9 mouse cellular contexts compared by ENCODE assay signal in genomic region chr2:138280225-138280711, GRCm38 (mm10). TPM values are rescaled to one million over a fixed set of nuclear protein-coding genes. Genes with fewer than 3 reads are reported as not detected.
DNase-seq lines count a peak whose midpoint lies in the region; ATAC-seq lines count a peak whose summit lies in the region.
"Had no signal": no experiment of that assay in that cellular context is flagged by ENCODE, and none has a peak within 500 bp of the region (broad histone marks: within the 10 kb centered on the region; RNA-seq: fewer than 3 reads in every experiment).

No protein-coding gene starts in this region.

- H3K27me3 ChIP-seq in intestine, embryonic 14.5 days (replicated peaks; ENCODE audit: control insufficient read depth, insufficient read depth, low read length), result no peaks in the 10 kb centered on the region
- H3K27me3 ChIP-seq in neural tube, embryonic 14.5 days (ENCODE audit: control insufficient read depth, insufficient read depth, low read length), result no peaks in the 10 kb centered on the region

- H3K4me1 ChIP-seq in intestine, embryonic 14.5 days (replicated peaks; ENCODE audit: control insufficient read depth, insufficient read depth, low read length), result peaks cover 33% of the 10 kb centered on the region
- H3K4me1 ChIP-seq in neural tube, embryonic 14.5 days (ENCODE audit: control insufficient read depth, insufficient read depth, low read length), result peaks cover 23% of the 10 kb centered on the region

- peak overlapping the region; percentile 52 for H3K4me2 ChIP-seq in intestine, embryonic 14.5 days (ENCODE audit: low read length)
- peak overlapping the region; percentile 69 for H3K4me2 ChIP-seq in neural tube, embryonic 14.5 days (ENCODE audit: low read depth, low read length)

- H3K9me3 ChIP-seq in intestine, embryonic 14.5 days (ENCODE audit: control insufficient read depth, low read length), result no peaks in the 10 kb centered on the region
- H3K9me3 ChIP-seq in neural tube, embryonic 14.5 days (ENCODE audit: control insufficient read depth, low read length), result no peaks in the 10 kb centered on the region

- no peak for ATAC-seq in cerebellum, adult (ENCODE audit: insufficient number of reproducible peaks, low FRiP score, low TSS enrichment)
- no peak for ATAC-seq in intestine, embryonic 14.5 days (replicated peaks; ENCODE audit: low FRiP score, low TSS enrichment, low read depth)
- ATAC-seq in neural tube, embryonic 14.5 days (ENCODE audit: low read depth), result peak; percentile 26; the same call in 1 of the 2 replicates

- H3K36me3 ChIP-seq in intestine, embryonic 14.5 days (ENCODE audit: control insufficient read depth, insufficient read depth, low read length), result peaks cover 35% of the 10 kb centered on the region
- peaks cover 4% of the 10 kb centered on the region; the same call in 1 of the 2 replicates for H3K36me3 ChIP-seq in neural tube, embryonic 14.5 days (ENCODE audit: control insufficient read depth, insufficient read depth, low read length)

- peak; percentile 44 for DNase-seq in cerebellum, adult 11 months
- DNase-seq in retina, postnatal 1 day, result peak; percentile 30
- DNase-seq in retina, embryonic 14.5 days (ENCODE audit: low spot score), result no peak
- no peak for DNase-seq in intestine, embryonic 14.5 days (ENCODE audit: low spot score)
- no peak for DNase-seq in testis, postnatal 10 days (ENCODE audit: low spot score)
- no peak for DNase-seq in adrenal gland, postnatal 4 days (ENCODE audit: low spot score in 2 of 2)

- WGBS in intestine, embryonic 14.5 days, result 50% methylated on average over 17 of the region's 17 CpGs
- 42% methylated on average over 17 of the region's 17 CpGs for WGBS in neural tube, embryonic 14.5 days

- peak overlapping the region; percentile 43 for H3K9ac ChIP-seq in intestine, embryonic 14.5 days (ENCODE audit: low read length)
- 0 out of 2 replicates have a peak overlapping the region, but pooled peaks have one; percentile 16 for H3K9ac ChIP-seq in neural tube, embryonic 14.5 days (replicated peaks; ENCODE audit: low read depth, low read length)
- H3K9ac ChIP-seq: liver, embryonic 14.5 days had no signal

- peak overlapping the region; percentile 39 for H3K4me3 ChIP-seq in intestine, embryonic 14.5 days (ENCODE audit: low read depth, low read length)
- H3K4me3 ChIP-seq in neural tube, embryonic 14.5 days (ENCODE audit: low read depth, low read length), result peak overlapping the region; percentile 38

- H3K27ac ChIP-seq in intestine, embryonic 14.5 days (ENCODE audit: low read depth), result peak overlapping the region; percentile 80; the same call in 1 of the 2 replicates
- no peak overlapping the region for H3K27ac ChIP-seq in neural tube, embryonic 14.5 days (ENCODE audit: low read depth, low read length)
- H3K27ac ChIP-seq: liver, embryonic 14.5 days had no signal

RNA-seq across cellular contexts. Expression of gene Btbd3, which starts 23.9 kb away (rescaled TPM):
- polyA plus RNA-seq in intestine, embryonic 14.5 days (2014; fragmentation: Nextera tagmentation; extraction: Ambion mirVana), result 32.4 and 34.3 TPM in 2 replicates
- 26.1 and 26.7 TPM in 2 replicates for polyA plus RNA-seq in neural tube, embryonic 14.5 days (2014; fragmentation: Nextera tagmentation; extraction: Ambion mirVana)
- 10 to 100 TPM; 27.7 to 28.5 TPM for total RNA-seq in adrenal gland, postnatal 4 days (2021)

Comparison
In these comparisons a context has a peak if more than half of its experiments do, and no peak if none do; other contexts are left out.
1. DNase-seq: peak in cerebellum, adult 11 months (single experiment) and retina, postnatal 1 day (single experiment); none in retina, embryonic 14.5 days (single experiment), intestine, embryonic 14.5 days (single experiment), testis, postnatal 10 days (single experiment) and adrenal gland, postnatal 4 days (0 of 2).